Mouse (Mus musculus) left cerebral cortex, postnatal 10 days (tissue): Measurements from ENCODE around the gene Tstd2. TPM values are rescaled to one million over a fixed set of nuclear protein-coding genes. Genes with fewer than 3 reads are reported as not detected.

Experiments used
- DNase-seq, 2 experiments: peaks; one replicate each; pipeline ENCODE4 v3.0.0; 2021 to 2022; ENCODE audit warnings: low spot score in 2 of 2, mixed read lengths in 1 of 2; ENCODE audit errors: extremely low spot score in 1 of 2
- intact Hi-C: fragments of 180-260 bp; cut with DNase I; formaldehyde crosslinking; loops from one replicate; pipeline ENCODE4 v1.15.1; 2025
- total RNA-seq, 2 experiments: library from RNA; stranded (reverse); gene quantifications; 2 replicates each; pipeline ENCODE4 v1.2.3; 2021

Gene Tstd2
- total RNA-seq, 2 experiments from 2014 or later = 16.5 to 16.9 TPM

DNA sequence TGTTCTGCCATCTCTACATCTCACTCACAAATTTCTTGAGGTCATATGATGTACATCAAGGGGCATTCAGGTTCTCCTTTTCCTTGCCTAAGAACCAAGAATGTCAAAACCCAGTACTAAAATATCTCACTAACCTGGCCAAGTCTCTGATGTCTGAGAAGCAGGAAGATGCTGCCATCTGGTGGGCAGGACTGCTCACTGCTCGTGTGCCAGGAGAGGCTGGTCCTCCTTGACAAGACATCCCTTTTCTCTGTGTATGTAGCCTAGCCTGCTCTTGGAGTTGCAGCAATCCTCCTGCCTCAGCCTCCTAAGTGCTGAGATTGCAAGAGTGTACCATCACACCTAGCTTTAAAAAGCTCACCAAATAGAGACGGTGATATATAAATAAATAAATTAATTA lies 12.0 kb downstream of the Tstd2 start:
- DNase-seq = peak; percentile 75 to 79
- intact Hi-C loops = loop anchor here (10.0 kb wide), 1 partner anchor 702 kb away; no protein-coding TSS in a partner anchor

DNA sequence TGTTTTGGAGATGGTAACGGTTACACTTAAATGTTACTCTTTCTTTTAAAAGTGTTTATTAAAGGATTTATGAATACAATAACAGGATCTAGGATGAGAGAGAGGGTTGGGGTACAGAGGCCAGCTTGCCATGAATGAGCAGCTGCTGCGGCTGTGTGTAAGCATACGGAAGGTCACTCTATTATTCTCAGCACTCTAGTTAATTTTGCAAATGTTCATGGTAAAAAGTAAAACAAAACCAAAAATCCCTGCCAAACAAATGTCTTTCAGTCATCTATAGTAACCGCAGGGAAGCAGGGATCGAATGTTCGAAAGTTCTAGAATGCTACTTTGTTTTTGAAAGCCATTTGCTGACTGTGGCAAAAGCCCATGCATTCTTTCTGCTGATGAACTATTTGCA lies 15.1 kb downstream of the Tstd2 start:
- intact Hi-C loops = loop anchor here (10.0 kb wide), 1 partner anchor 699 kb away; no protein-coding TSS in a partner anchor

DNA sequence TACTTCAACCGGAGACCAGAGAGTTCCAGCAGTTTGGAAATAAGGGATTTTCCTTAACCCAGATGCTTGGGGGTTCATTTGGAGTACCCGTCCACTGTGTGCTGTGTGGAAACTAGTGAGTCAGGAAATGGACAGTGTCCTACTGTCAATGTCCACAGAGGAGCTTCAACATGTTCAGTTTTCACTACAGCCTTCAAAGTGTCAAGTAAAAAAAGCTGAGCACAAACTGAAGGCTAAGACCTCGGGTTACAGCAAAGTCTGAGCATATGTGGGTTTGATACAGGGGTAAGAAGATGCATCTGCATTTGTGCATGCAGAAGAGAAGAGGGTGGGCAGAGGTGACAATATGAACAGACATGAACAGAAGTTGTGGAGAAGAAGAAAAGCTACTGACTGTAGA lies 17.7 kb downstream of the Tstd2 start:
- intact Hi-C loops = loop anchor here (10.0 kb wide), 1 partner anchor 696 kb away; no protein-coding TSS in a partner anchor
- DNase-seq = no peak

More for the DNA sequence above, 15.1 kb downstream of the Tstd2 start:
- no peak for DNase-seq

DNA sequence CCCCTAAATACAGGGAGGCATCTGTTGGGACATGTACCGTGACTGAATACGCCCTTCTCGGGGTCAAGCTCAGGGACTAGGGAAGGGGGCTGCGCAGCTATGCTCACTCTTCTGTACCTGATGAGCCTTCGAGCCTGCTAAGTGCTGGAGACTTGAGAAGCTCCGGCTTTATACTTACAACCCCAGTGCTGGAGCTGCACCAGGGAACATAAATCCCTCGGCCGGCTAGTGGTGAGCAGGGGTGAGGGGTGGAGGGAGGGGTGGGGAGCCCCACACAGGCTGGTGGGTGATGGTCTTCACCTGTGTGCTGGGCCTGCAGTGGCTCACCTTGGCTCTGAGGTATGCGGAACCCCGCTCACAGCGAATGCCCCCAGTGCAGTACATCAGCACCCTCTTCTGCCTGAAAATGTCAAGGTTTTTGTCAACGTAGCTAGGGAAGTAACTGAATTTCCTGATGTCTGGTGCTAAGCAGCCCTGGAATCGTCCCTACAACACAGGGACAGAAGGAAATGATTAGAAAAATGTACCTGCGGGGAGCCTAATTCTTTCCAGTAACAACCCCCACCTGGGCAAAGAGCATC lies 18.9 kb downstream of the Tstd2 start:
- intact Hi-C loops = loop anchor here (5.0 to 10.0 kb wide), 2 partner anchors 82 to 695 kb away; partner anchors contain the start of gene Tmod1
- no peak for DNase-seq

DNA sequence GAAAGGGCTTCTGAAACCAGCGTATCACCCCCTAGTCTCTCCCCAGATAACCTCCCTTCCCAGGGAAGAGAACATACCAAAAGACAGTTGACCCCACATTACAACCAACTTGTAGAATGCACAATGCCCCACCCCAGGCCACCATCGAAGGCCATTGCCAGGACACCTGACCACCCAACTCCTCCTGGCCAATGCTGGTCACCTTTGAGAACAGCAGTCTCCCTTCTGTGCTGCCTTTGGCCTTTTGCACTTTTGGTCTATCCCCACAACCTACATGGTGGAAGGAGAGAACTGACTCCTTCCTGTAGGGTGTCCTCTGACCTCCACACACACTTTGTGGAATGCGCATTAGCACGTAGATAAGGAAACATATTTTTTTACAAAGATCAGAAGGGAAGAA lies 21.0 kb downstream of the Tstd2 start:
- DNase-seq = no peak
- intact Hi-C loops = loop anchor here (5.0 kb wide), 1 partner anchor 80 kb away; the partner anchor contains the start of gene Tmod1

DNA sequence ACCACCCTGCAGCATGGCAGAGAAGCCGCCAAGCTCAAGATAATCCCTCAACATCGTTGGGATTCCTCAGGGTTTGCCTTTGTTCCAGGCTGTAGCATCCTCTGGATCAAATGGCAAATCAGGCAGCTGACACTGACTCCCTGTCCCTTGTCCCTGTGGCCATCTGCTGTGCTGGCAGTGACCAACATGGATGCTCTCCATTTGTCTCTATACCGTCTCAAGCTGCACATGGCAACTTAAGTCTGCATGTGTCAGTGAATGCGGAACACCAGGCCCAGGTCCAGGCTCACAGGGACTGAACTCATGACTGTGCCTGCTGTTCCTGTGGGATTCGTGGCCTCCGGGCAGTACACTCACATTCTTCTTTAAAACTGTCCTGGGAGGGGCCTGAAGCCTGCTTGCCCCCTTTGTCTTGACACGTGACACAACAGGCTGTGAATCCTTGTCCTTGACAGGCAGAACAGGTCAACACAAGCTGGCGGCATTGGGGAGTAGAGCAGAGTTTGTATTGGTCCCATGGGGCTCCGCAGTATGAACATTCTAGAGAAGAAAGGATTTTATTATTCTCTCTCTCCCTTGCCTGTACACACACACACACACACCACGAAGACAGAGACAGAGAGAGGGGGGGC lies 21.8 kb downstream of the Tstd2 start:
- no peak for DNase-seq
- intact Hi-C loops = loop anchor here (5.0 kb wide), 1 partner anchor 79 kb away; the partner anchor contains the start of gene Tmod1

DNA sequence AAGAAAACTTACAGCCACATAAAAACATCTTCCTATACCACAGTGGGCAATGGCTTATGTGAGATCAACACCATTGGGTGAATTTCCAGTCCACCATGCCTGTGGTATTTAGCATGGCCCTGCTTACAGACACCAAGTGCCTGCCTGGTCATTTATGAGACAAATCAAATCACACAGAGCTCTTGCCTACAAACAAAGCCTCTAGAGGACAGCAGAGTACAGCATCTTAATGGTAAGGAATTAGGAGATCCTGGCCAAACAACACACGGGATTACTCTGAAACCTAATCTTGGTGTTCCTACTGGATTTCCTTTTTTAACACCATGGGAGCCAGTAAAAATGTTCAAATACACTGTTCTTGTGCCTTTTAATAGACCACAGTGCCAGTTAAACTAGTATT lies 23.2 kb downstream of the Tstd2 start:
- intact Hi-C loops = loop anchor here (5.0 kb wide), 1 partner anchor 78 kb away; the partner anchor contains the start of gene Tmod1
- DNase-seq = no peak

DNA sequence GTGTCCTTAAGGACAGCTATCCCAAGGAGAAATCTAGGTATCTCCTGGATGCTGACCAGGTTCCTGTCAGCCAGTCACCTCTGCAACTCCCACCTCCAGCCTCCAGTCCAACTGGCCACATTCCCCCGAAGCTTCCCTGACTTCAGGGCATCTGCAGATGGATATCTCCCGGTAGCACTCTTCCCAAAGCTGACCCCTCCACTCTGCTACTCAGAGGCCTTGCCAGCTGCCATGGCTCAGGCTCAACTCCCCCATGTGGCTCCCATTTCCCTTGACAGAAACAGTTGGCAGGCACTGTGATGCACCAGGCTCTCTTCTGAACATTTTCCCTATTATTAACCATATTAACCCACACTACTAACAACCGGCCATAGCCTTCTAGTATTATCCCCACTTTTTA lies 27.1 kb downstream of the Tstd2 start:
- no peak for DNase-seq
- intact Hi-C loops = no loop called here

DNA sequence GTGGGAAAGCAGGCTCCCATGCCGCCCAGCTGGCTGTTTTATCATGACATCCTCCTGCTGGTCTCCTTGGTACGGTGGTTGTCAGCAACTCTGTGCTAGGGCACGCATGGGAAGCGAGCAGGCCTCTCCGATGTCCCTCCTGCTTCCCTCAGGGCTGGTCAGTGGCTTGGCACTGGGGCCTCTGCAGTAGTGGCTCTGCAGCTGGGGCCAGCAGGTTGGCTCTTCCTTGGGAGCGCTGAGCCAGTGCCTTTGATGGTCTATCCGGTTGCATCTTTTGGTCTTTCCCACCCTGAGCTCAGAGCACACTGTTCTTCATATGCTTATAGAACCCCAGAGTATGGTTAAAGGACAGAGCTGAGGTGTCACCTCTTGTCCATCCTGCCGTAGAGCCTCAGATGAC lies 28.4 kb downstream of the Tstd2 start:
- no peak for DNase-seq
- intact Hi-C loops = no loop called here

DNA sequence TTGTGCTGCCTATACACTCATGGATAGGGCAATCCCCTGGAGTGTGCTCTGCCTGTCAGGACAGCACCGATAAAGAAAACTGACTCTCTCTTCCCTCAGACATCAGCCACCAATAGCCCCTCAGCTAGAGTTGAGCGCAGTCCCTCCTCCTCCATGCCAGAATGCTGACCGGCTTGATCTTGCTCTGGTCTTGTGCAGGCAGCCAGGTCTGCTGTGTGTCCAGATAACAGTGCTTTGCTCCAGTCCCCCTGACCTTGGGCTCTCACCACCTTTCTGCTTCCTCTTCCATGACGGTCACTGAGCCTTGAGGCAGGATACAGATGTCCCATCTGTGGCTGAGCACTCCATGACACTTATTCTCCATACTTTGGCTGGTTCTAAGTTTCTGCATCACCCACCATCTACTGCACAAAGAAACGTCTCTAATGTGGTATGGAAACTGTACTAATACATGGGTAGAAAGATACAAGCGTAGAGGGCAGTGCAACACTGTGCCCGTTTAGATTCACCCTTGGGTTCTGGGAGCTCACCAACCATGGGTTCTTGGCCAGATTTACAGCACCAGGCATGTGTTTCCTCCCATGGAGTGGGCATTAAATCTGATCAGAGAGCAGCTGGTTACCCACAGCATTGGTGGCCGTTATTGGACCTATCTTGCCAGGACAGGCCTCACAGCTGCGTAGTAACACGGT lies 36.3 kb downstream of the Tstd2 start:
- DNase-seq = no peak
- intact Hi-C loops = no loop called here

DNA sequence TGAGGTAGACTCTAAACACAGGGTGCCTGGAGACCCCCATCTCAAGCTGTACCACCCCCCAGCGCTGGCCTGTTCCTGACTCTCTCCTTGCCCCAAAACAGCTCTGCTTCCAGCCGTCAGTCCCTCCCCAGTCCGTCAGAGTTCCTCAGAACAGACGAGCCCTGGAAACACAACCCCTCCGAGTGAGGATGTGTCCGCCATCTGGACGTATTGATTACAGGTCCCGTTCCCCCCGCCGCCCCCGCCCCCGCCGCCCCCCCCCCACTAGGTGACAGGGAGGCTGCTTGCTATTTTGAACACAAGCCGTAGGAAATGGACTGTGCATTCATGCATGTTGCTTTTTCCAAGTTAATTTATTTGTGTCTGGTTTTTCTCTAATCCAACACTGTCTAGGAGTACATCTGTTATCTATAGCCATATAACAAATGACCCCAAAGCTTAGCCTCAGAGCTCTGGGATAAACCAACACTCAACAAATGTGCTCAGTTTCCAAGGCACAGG lies 37.2 kb downstream of the Tstd2 start:
- intact Hi-C loops = no loop called here
- no peak for DNase-seq

DNA sequence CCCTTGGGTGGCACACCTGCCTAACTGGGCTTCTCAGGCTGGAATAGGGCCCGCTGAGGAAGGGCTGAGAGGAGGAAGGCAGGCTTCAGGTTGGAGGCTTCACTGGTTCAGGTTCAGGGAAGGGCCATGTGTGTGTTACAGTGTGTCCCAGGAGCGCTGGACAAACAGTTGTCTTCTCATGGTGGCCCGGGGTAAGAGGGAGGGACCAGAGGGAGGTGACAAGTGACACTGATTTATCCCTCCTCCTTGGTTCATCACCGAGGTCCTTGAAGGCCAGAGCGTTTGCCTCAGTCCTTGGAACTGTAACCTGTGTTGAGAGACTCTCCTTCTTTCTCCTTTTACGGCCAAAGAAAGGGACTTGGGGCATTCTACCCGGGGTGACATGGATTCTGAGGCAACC lies 38.0 kb downstream of the Tstd2 start:
- intact Hi-C loops = no loop called here
- no peak for DNase-seq

DNA sequence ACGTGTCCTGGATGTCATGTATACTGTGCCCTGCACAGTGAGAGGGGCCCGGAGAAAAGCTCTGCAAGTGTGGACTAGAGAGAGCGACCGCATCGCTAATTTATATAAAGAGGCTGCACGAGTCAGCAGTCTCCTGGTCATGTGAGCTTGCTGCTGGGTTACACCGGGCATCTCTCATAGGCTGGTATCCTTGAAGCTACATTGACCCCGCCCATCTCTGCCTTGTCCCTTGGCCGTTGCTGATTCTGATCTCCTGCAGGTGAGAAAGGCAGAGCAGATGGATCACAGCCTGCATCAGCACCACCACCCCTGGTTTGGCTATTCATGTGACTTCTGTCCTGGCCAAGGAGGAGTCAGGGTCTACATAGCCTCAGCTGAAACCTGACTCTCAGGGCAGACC lies 39.4 kb downstream of the Tstd2 start:
- no peak for DNase-seq
- intact Hi-C loops = no loop called here

DNA sequence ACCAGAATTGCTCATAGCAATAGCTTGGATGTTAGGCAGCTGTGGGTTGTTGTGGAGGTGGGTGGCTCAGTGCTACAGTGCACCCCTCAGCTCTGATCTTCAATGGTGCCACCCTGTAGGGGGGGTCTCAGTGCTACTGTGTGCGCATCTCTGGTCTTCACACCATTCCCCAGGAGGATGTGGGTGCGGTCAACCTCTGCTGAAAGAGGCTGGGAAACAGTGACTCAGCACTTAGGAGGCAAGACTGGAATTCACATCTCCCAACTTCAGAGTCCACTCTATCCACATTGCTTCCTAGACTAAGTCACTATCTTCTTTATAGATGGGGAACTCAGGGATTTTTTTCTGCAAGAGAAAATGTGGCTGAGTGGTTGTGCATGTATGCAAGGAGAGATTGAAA lies 40.9 kb downstream of the Tstd2 start:
- intact Hi-C loops = no loop called here
- DNase-seq = no peak

DNA sequence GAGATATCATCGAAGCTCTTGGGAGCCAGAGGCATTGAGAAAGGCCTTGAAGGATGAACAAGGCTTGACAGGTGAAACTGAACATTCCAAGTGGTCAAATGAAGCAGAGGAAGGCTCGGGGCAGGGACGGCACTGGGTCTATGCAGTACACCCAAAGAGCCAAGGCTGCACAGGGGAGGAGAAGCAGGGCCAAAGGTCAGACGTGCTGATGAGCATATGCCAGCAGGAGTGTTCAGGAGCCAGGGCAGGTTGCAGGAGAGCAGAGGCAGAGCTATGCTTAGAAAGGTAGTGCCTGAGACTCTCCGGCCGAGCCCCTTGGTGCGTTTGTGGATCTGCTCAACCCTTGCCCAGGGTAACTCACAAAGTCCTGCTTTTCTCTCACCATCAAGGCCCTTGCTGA lies 41.9 kb downstream of the Tstd2 start:
- intact Hi-C loops = no loop called here
- DNase-seq = no peak

DNA sequence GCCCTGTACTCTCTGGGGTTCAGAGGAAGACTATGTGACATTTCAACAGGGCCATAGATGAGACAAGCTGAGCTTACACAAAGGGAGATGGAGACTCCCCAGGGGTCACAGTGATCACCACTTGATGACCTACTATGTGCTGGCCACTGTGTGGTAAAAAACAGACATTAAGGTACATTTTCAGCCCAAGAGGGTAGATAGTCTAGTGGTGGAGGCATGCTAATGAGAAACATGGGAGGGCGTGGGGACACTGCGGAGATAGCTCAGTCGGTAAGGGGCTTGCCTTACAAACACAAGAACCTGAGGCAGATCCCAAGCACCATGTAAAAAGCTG lies 42.7 kb downstream of the Tstd2 start:
- intact Hi-C loops = no loop called here
- DNase-seq = no peak

DNA sequence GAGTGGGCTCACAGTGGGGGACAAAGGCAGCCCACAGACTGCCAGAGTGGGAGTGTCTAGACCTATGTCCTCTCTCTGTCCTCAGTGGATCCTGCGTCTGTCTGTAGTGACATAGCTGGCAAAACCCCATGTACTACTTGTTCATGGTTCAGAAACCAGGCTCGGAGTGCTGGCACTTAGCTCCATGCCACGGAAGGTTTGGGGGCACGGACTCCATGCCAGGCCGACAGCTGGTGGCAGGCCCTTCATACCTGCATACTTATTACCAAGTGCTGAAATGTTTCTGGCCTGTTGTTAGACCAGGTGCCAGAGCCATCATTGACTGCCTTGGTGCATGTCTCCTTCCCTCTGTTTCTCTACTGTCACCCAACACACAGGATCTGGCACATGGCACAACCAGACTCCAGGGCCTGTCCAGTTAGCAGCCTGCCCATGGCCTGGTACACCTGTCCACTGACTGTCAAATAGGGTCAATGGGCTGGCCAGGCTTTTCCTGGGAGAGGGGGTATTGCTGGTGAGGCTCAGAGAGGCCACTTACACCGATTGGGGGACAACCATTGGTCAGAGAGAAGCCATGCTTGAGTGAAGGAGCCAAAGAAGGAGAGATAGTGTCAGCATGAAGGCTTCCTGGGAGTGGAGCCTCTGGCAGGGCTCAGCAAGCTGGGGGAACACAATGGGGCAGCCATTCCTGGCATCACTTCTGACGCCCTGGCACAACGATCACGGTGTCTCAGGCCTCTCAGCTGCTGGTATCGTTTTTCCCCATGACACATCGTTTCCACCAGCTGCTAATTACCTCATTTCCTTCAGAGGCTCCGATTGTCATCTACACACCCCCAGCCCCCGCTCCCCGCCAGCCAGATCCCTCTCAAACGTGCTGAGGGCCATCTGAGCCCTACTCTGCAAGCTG lies 43.3 kb downstream of the Tstd2 start:
- intact Hi-C loops = no loop called here
- DNase-seq = no peak

DNA sequence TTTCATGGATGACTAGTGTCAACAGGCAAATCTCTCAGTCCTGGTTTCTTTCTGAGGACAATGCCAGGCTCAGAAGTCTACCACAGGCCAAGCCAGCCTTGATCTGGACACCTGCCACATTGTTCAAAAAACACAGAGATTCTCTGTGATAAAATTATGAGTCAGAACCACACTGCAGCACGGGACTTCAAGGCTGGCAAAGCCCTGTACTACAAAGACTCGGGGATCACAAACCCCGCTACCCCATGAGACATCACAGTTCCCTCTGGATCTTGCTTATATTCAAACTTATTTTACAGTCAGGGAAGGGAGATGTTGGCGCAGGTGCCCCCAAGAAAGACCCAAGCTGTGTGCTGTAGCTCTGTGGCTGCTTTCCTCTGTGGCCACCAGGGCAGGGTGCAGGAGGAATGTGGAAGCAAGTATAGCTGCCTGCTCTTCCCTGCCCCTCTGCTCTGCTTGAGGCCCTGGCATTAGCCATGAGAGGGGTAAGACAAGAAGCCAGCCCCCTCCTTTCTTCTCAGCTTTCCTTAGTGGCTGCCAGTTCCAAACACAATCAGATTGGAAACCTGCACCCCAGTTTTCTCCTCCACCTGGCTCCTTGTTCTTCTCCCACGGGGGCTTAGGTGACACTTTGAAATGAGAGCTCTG lies 45.9 kb downstream of the Tstd2 start:
- intact Hi-C loops = no loop called here
- no peak for DNase-seq
